Mouse (Mus musculus) limb, embryonic 10.5 days (tissue): ENCODE results near the gene Tcte2. TPM values are rescaled to one million over a fixed set of nuclear protein-coding genes. Genes with fewer than 3 reads are reported as not detected.
"Not testable (repeated sequence)": the region's sequence is repeated elsewhere in the genome, so short reads cannot be mapped to it uniquely, and the experiment has no call there.

Experiments
- DNase-seq: peaks from one replicate; pipeline ENCODE4 v3.0.0-alpha.2; 2017; ENCODE audit warnings: low spot score
- H3K27ac ChIP-seq: fragments of 300-500 bp; sonication (generic); 2 replicates; pipeline ENCODE4 v1.5.1; 2016; ENCODE audit warnings: mild to moderate bottlenecking
- H3K27me3 ChIP-seq: fragments of 300-500 bp; sonication (generic); 2 replicates; pipeline ENCODE4 v1.6.1; 2016; ENCODE audit warnings: low read depth, mild to moderate bottlenecking; ENCODE audit not compliant: poor library complexity, severe bottlenecking
- H3K36me3 ChIP-seq: fragments of 300-500 bp; sonication (generic); 2 replicates; pipeline ENCODE4 v1.6.1; 2016; ENCODE audit warnings: mild to moderate bottlenecking, moderate library complexity
- H3K4me1 ChIP-seq: fragments of 300-500 bp; sonication (generic); 2 replicates; pipeline ENCODE4 v1.6.1; 2016
- H3K4me3 ChIP-seq: fragments of 300-500 bp; sonication (generic); 2 replicates; pipeline ENCODE4 v1.5.1; 2016; ENCODE audit warnings: mild to moderate bottlenecking, moderate library complexity
- H3K9me3 ChIP-seq: fragments of 300-500 bp; sonication (generic); replicated peaks from 2 replicates; pipeline ENCODE4 v1.6.1; 2016; ENCODE audit warnings: mild to moderate bottlenecking
- WGBS: fragments of 180-500 bp; shearing (Covaris S2); methylation state at CpG from one replicate; pipeline ENCODE4 v1.1.7; 2016; 5-methylcytosine and 5-hydroxymethylcytosine counted together
- polyA plus RNA-seq: library from polyadenylated mRNA; unstranded; fragments of >200 nt; fragmentation: Nextera tagmentation; extraction: Ambion mirVana; gene quantifications from 2 replicates; pipeline ENCODE4 v1.2.1, GENCODE M21; 2016

Gene Tcte2
- polyA plus RNA-seq, 1 experiment from 2014 or later, result 3.3 TPM

DNA sequence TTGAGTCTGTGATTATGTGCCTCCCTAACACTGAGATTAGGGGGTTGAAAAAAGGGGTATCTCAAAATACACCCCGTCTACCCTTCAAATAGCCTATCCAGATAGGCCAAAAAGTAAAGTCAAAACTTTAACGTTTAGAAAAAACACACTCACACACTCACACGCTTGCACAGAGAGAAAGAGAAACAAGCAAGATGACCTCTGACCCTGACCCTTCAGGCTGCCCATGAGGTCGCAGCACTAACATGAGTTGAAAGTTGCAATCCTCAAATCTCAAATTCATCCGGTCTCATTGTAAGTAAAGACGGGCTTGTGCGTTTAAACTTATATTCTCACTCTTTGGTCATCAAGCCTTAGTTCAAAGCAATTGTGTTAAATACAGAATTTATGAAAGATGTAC lies 77.4 kb downstream of the Tcte2 start:
- WGBS, result 64% methylated on average over 7 of the region's 7 CpGs
- H3K4me1 ChIP-seq, result peaks cover 23% of the 10 kb centered on the region

GRCm38 (mm10) chr17:13683411-13684174 lies 78.0 kb downstream of the Tcte2 start:
- Histone ChIP-seq H3K9me3 (no peaks in the 10 kb centered on the region), H3K27ac (peak overlapping the region; percentile 82), H3K27me3 (no peaks in the 10 kb centered on the region), H3K4me3 (peak overlapping the region; percentile 32), H3K36me3 (no peaks in the 10 kb centered on the region), H3K4me1 (peaks cover 23% of the 10 kb centered on the region)
- DNase-seq, result no peak
- WGBS, result 23% methylated on average over 15 of the region's 15 CpGs

More for the DNA sequence above, 77.4 kb downstream of the Tcte2 start:
- Histone ChIP-seq H3K27me3 (no peaks in the 10 kb centered on the region), H3K4me3 (no peak overlapping the region), H3K36me3 (no peaks in the 10 kb centered on the region), H3K27ac (peak overlapping the region; percentile 82), H3K9me3 (no peaks in the 10 kb centered on the region)
- DNase-seq, result no peak

- H3K4me3 ChIP-seq, result peak overlapping the region; percentile 32
- WGBS, result 41% methylated on average over 4 of the region's 4 CpGs
- peaks cover 23% of the 10 kb centered on the region for H3K4me1 ChIP-seq
- H3K9me3 ChIP-seq, result no peaks in the 10 kb centered on the region
- DNase-seq, result no peak
- no peaks in the 10 kb centered on the region for H3K27me3 ChIP-seq
- no peaks in the 10 kb centered on the region for H3K36me3 ChIP-seq
- peak overlapping the region; percentile 82 for H3K27ac ChIP-seq
Measured at GRCm38 (mm10) chr17:13683027-13683410, 78.6 kb downstream of the Tcte2 start.

- Histone ChIP-seq H3K27me3 (no peaks in the 10 kb centered on the region), H3K9me3 (no peaks in the 10 kb centered on the region), H3K36me3 (no peaks in the 10 kb centered on the region), H3K4me3 (peak overlapping the region; percentile 32), H3K27ac (peak overlapping the region; percentile 82), H3K4me1 (peaks cover 23% of the 10 kb centered on the region)
- WGBS, result 76% methylated on average over 9 of the region's 9 CpGs
- no peak for DNase-seq
Measured at GRCm38 (mm10) chr17:13682378-13683026, 79.1 kb downstream of the Tcte2 start.

- WGBS, result 93% methylated on average over 5 of the region's 6 CpGs
- H3K27me3 ChIP-seq, result no peaks in the 10 kb centered on the region
- H3K27ac ChIP-seq, result no peak overlapping the region
Measured at GRCm38 (mm10) chr17:13681686-13682085, 79.9 kb downstream of the Tcte2 start.

DNA sequence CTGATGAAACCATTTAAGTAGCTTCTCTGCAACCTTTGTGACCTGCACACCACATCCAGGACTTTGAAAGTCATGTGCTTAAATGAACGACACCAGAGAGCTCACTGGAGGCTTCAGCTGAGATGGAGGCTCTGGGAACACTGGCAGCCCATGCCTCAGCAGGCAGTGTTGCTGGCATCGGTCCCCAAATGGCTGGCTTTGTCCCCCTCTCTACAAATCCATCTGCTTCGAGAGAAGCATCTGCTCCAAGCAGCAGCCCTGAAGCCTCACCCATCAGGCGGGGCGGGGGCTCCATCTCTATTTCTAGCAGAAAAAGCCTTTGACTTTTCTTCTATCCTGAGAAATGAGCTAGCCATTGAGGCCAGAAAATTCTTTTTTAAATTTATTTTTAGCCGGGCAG lies 80.5 kb downstream of the Tcte2 start:
- H3K4me3 ChIP-seq, result no peak overlapping the region
- peaks cover 19% of the 10 kb centered on the region for H3K4me1 ChIP-seq
- H3K9me3 ChIP-seq, result no peaks in the 10 kb centered on the region
- H3K27ac ChIP-seq, result no peak overlapping the region
- DNase-seq, result no peak
- no peaks in the 10 kb centered on the region for H3K36me3 ChIP-seq
- WGBS, result 85% methylated on average over 6 of the region's 6 CpGs
- H3K27me3 ChIP-seq, result no peaks in the 10 kb centered on the region

More at GRCm38 (mm10) chr17:13681686-13682085, 79.9 kb downstream of the Tcte2 start:
- H3K4me3 ChIP-seq, result no peak overlapping the region
- H3K36me3 ChIP-seq, result no peaks in the 10 kb centered on the region
- no peaks in the 10 kb centered on the region for H3K9me3 ChIP-seq
- H3K4me1 ChIP-seq, result peaks cover 19% of the 10 kb centered on the region
- no peak for DNase-seq

DNA sequence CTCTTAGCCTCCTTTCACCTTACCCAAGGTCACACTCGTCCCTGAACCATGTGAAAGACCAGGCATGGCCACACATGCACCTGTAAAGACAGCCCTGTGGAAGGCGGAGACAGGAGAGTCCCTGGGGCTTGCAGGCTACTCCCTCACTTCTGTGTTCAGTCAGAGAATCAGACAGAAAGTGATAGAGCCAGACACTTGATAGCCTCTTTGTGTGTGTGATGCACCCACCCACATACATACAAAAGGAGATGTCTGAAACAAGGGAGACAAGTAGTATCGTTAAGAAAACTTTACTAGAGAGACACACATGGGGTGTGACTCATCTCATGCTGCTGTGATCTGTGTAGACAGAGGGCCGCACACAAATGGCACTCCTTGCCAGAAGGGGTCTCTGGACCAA lies 81.3 kb downstream of the Tcte2 start:
- H3K4me1 ChIP-seq, result peaks cover 22% of the 10 kb centered on the region
- H3K36me3 ChIP-seq, result no peaks in the 10 kb centered on the region
- no peak overlapping the region; the same call in 1 of the 2 replicates for H3K27ac ChIP-seq
- no peaks in the 10 kb centered on the region for H3K9me3 ChIP-seq
- DNase-seq, result no peak
- no peaks in the 10 kb centered on the region for H3K27me3 ChIP-seq
- no peak overlapping the region for H3K4me3 ChIP-seq
- 88% methylated on average over 4 of the region's 4 CpGs for WGBS

DNA sequence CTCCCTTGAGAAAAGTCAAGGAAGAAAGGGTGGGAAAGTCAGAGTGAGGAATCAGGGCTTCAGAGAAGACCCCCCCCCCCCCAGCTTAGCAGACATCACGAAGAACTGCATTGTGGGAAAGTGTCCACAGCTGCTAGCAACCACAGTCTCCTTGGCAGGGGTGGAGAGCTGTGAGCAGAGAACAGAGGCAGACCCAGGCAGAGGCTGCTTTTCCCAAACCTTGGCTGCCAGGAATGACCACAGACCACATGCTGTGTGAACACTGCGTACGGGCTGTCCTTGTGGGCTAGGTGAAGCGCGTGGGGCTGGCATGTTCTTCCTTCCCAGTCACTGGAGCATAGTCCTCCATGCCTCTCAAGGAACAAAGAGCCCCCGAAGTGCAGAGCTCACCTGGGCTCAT lies 81.9 kb downstream of the Tcte2 start:
- Histone ChIP-seq H3K36me3 (no peaks in the 10 kb centered on the region), H3K4me3 (no peak overlapping the region), H3K4me1 (peaks cover 22% of the 10 kb centered on the region), H3K27me3 (no peaks in the 10 kb centered on the region), H3K27ac (no peak overlapping the region; the same call in 1 of the 2 replicates), H3K9me3 (no peaks in the 10 kb centered on the region)
- DNase-seq, result no peak
- WGBS, result 87% methylated on average over 6 of the region's 6 CpGs

DNA sequence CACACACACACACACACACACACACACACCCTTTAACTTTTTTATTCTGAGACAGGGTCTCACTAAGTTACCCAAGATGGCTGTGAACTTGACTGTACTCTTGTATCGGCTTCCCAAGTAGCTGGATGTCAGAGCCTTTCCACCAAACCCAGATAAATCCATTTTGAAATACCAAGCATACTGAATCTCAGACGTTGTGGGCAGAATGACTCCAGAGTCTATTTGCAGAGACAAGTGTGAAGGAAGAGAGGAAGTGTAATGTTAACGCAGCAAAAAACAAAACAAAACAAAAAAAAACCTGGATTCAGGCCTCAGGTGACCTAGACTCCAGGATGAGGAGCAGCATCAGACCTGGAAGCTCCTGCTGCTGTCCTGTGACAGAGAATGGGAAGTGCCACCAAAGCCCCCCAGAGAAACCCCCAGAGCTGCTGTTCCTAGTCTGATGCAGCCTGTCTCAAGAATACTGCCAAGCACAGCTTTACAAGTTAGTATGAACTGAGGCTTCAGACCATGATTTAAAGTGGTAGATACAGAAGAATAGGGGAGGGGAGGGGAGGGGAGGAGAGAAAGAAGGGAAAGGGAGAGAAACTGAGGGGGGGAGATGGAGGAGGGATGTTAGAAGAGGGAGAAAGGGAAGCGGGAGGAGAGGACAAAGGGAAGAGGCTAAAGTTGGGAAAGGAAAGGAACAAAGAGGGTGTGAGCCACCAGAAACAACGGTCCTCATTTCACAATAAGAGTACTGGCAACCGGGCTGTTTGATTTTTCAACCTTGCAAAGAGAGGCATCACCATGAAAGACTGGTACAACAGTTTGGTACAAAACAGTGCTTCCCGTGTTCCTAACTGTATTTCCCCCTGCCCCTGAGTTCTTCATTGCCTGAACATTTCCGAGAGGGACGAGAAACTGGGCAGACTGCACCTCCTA lies 84.1 kb downstream of the Tcte2 start:
- peak overlapping the region; percentile 42 for H3K27ac ChIP-seq
- 72% methylated on average over 9 of the region's 9 CpGs for WGBS
- DNase-seq, result no peak

DNA sequence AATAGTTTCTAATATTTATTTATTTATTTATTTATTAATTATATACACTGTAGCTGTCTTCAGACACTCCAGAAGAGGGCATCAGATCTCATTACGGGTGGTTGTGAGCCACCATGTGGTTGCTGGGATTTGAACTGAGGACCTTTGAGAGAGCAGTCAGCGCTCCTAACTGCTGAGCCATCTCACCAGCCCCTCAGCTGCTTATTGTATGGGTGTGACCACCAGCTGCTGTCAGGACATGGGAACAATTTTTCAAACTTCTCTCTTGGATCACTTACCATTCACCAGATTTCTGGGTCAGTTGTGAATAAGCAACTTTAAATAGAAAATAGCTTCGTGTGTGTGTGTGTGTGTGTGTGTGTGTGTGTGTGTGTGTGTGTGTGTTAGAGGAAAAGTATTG lies 85.5 kb downstream of the Tcte2 start:
- not testable (repeated sequence) for H3K4me3 ChIP-seq, H3K36me3 ChIP-seq, H3K27me3 ChIP-seq, H3K27ac ChIP-seq, DNase-seq, H3K4me1 ChIP-seq, H3K9me3 ChIP-seq
- WGBS, result 90% methylated on average over 3 of the region's 3 CpGs

More for the DNA sequence above, 84.1 kb downstream of the Tcte2 start:
- Histone ChIP-seq H3K27me3 (no peaks in the 10 kb centered on the region), H3K4me3 (no peak overlapping the region), H3K36me3 (no peaks in the 10 kb centered on the region), H3K4me1 (peaks cover 3% of the 10 kb centered on the region; the same call in 1 of the 2 replicates), H3K9me3 (no peaks in the 10 kb centered on the region)

GRCm38 (mm10) chr17:13675630-13676029 lies 86.0 kb downstream of the Tcte2 start:
- Histone ChIP-seq H3K27ac (no peak overlapping the region), H3K27me3 (no peaks in the 10 kb centered on the region)

GRCm38 (mm10) chr17:13674695-13675306 lies 86.8 kb downstream of the Tcte2 start:
- 84% methylated on average over 6 of the region's 6 CpGs for WGBS

More at GRCm38 (mm10) chr17:13675630-13676029, 86.0 kb downstream of the Tcte2 start:
- Histone ChIP-seq H3K4me3 (no peak overlapping the region), H3K4me1 (0 out of 2 replicates have a peak, but pooled peaks cover 5% of the 10 kb centered on the region), H3K36me3 (no peaks in the 10 kb centered on the region), H3K9me3 (no peaks in the 10 kb centered on the region)
- 58% methylated on average over 4 of the region's 4 CpGs for WGBS
- DNase-seq, result no peak

More at GRCm38 (mm10) chr17:13674695-13675306, 86.8 kb downstream of the Tcte2 start:
- Histone ChIP-seq H3K27ac (no peak overlapping the region), H3K4me1 (peaks cover 10% of the 10 kb centered on the region; the same call in 1 of the 2 replicates), H3K27me3 (0 out of 2 replicates have a peak, but pooled peaks cover 5% of the 10 kb centered on the region), H3K9me3 (no peaks in the 10 kb centered on the region), H3K4me3 (no peak overlapping the region), H3K36me3 (no peaks in the 10 kb centered on the region)
- DNase-seq, result no peak
